Mouse (Mus musculus) forebrain, embryonic 15.5 days (tissue): Measurements from ENCODE around the gene Gramd1b. TPM values are rescaled to one million over a fixed set of nuclear protein-coding genes. Genes with fewer than 3 reads are reported as not detected.
A peak's percentile ranks its signal among the peaks of the same experiment; 100 is the strongest.

ENCODE experiments used
- ATAC-seq: fragments of 200-750 bp; cut with Nextera tagmentation; replicated peaks from 2 replicates; pipeline ENCODE4 v1.8.0; 2017; ENCODE audit warnings: mild to moderate bottlenecking, moderate TSS enrichment, moderate library complexity
- H3K27ac ChIP-seq: fragments of 300-500 bp; sonication (generic); replicated peaks from 2 replicates; pipeline ENCODE4 v1.5.1; 2015; ENCODE audit warnings: mild to moderate bottlenecking, inconsistent platforms
- H3K27me3 ChIP-seq: fragments of 300-500 bp; sonication (generic); 2 replicates; pipeline ENCODE4 v1.6.1; 2015; ENCODE audit warnings: inconsistent platforms
- H3K36me3 ChIP-seq: fragments of 300-500 bp; sonication (generic); 2 replicates; pipeline ENCODE4 v1.6.1; 2015; ENCODE audit warnings: mild to moderate bottlenecking, inconsistent platforms
- H3K4me1 ChIP-seq: fragments of 300-500 bp; sonication (generic); 2 replicates; pipeline ENCODE4 v1.6.1; 2015; ENCODE audit warnings: inconsistent platforms
- H3K4me2 ChIP-seq: fragments of 300-500 bp; sonication (generic); replicated peaks from 2 replicates; pipeline ENCODE4 v1.6.1; 2015; ENCODE audit warnings: mild to moderate bottlenecking, inconsistent platforms
- H3K4me3 ChIP-seq: fragments of 300-500 bp; sonication (generic); 2 replicates; pipeline ENCODE4 v1.5.1; 2015; ENCODE audit warnings: mild to moderate bottlenecking, inconsistent platforms
- H3K9ac ChIP-seq: fragments of 300-500 bp; sonication (generic); replicated peaks from 2 replicates; pipeline ENCODE4 v1.6.1; 2015; ENCODE audit warnings: mild to moderate bottlenecking, inconsistent platforms
- H3K9me3 ChIP-seq: fragments of 300-500 bp; sonication (generic); 2 replicates; pipeline ENCODE4 v1.6.1; 2016; ENCODE audit warnings: inconsistent platforms
- WGBS: fragments of 180-500 bp; shearing (Covaris S2); methylation state at CpG from one replicate; pipeline ENCODE4 v1.1.7; 2015; ENCODE audit warnings: mixed read lengths; 5-methylcytosine and 5-hydroxymethylcytosine counted together
- polyA plus RNA-seq: library from polyadenylated mRNA; unstranded; fragments of >200 nt; fragmentation: Nextera tagmentation; extraction: Ambion mirVana; gene quantifications from 2 replicates; pipeline ENCODE4 v1.2.1, GENCODE M21; 2015

Gramd1b gene
- polyA plus RNA-seq, 1 experiment from 2014 or later: 18.2 TPM

DNA sequence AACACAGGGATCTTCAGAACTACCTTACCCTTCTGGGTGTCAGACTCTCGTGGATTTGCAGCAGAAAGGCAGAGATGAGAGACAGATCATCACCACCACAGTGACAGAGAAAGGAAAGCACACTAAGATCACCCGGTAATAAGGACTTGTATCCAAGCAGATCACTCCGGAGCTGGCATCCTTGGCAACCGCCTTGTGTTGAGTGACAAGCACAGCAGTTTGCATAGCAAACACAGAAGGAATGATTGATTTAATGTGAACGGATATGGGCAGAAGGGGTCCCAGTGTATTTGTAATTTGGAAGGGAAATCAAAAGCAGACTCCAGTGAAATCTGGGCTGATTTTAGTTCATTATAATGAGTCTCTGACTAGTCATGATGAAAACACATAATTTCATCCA lies 97.9 kb downstream of the Gramd1b start:
- peak; percentile 93 for ATAC-seq
- Histone ChIP-seq H3K4me1 (peaks cover 6% of the 10 kb centered on the region), H3K27me3 (no peaks in the 10 kb centered on the region), H3K27ac (peak overlapping the region; percentile 77), H3K4me2 (no peak overlapping the region), H3K4me3 (no peak overlapping the region), H3K36me3 (no peaks in the 10 kb centered on the region), H3K9me3 (no peaks in the 10 kb centered on the region), H3K9ac (no peak overlapping the region)
- 63% methylated on average over 5 of the region's 5 CpGs for WGBS

- no peaks in the 10 kb centered on the region for H3K9me3 ChIP-seq
- no peak overlapping the region for H3K27ac ChIP-seq
- no peak for ATAC-seq
- H3K9ac ChIP-seq: no peak overlapping the region
- no peaks in the 10 kb centered on the region for H3K4me1 ChIP-seq
- H3K4me3 ChIP-seq: no peak overlapping the region
- H3K27me3 ChIP-seq: no peaks in the 10 kb centered on the region
- no peak overlapping the region for H3K4me2 ChIP-seq
- WGBS: 92% methylated on average over 8 of the region's 8 CpGs
- no peaks in the 10 kb centered on the region for H3K36me3 ChIP-seq
These were observed 100.2 kb downstream of the Gramd1b start for GRCm38 (mm10) chr9:40430969-40431368.

- Histone ChIP-seq H3K36me3 (no peaks in the 10 kb centered on the region), H3K9me3 (no peaks in the 10 kb centered on the region), H3K4me2 (no peak overlapping the region), H3K9ac (no peak overlapping the region), H3K4me1 (no peaks in the 10 kb centered on the region), H3K27me3 (no peaks in the 10 kb centered on the region), H3K4me3 (no peak overlapping the region), H3K27ac (no peak overlapping the region)
- ATAC-seq: no peak
- 96% methylated on average over 2 of the region's 2 CpGs for WGBS
These were observed 103.5 kb downstream of the Gramd1b start for GRCm38 (mm10) chr9:40427663-40428062.

DNA sequence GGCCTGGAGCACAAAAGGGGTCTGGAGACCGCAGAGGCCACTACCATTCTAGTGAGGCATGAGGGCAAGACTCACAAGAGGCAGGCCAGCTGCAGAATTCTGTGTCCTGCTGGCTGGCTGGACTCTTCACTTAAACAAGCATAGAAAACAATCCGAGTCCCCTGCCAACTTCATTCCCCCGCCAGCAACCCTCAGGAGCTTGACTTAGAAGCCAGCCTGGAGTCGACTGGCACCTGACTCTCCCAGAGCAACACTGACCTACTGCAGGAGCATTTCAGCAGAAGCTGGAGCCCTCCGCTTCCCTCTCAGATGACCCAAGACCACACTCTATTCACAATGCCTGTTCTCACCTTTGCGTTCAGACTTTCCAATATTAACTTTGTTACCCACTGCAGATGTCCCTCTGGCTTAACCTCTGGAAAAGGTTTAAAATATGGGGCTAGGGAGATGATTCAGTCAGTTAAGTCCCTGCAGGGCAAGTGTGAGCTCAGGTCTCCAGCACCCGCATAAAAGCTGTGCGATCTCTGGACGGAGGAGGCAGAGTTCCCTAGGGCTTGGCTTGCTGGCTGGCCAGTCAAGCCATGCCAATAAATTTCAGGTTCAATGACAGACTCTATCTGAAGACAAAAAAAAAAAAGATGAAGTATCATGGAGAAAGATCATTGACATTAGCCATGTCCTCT lies 104.8 kb downstream of the Gramd1b start:
- Histone ChIP-seq H3K27me3 (no peaks in the 10 kb centered on the region), H3K9me3 (no peaks in the 10 kb centered on the region), H3K9ac (no peak overlapping the region), H3K27ac (no peak overlapping the region), H3K4me2 (no peak overlapping the region), H3K4me1 (no peaks in the 10 kb centered on the region), H3K4me3 (no peak overlapping the region), H3K36me3 (no peaks in the 10 kb centered on the region)
- ATAC-seq: no peak
- WGBS: 88% methylated on average over 9 of the region's 9 CpGs

DNA sequence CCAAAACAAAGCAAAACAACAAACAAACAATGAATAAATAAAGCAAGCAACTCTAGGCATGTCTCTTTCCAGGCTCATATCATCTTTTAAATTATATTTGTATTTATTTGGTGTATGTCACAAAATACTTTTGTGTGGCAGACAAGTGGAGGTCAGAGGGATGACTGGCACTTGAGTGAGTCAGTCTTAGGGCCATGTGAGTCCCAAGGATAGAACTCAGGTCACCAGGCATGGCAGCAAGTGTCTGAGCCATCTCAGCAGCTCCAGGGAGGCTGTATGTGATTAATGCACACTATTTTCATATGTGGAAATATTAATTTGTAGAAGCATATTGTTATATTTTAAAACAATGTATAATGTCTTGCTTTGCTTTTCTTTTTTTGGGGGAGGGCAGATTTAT lies 106.3 kb downstream of the Gramd1b start:
- Histone ChIP-seq H3K9me3 (no peaks in the 10 kb centered on the region), H3K27me3 (no peaks in the 10 kb centered on the region), H3K27ac (no peak overlapping the region), H3K4me1 (no peaks in the 10 kb centered on the region), H3K9ac (no peak overlapping the region), H3K4me3 (no peak overlapping the region), H3K4me2 (no peak overlapping the region), H3K36me3 (no peaks in the 10 kb centered on the region)
- no peak for ATAC-seq

DNA sequence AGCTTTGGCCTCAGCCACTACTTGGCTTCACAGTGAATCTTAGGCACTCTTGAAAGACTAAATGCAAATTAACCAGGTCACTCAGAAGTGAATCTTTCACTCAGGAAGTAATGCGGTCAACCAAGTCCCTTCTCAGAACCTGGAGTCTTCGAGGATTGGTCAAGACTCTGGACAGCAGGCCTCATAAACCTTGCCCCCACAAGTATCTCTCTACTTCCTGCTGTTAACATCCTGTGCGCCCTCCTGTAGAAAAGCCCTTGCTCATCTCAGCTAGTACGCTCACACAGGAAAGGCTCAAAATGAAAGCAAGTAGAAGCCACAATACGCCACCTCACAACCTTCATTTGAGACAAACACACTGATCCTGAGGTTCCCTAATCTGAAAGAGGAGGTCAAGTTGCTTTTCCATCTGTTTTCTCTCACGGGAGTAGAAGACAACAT lies 107.7 kb downstream of the Gramd1b start:
- Histone ChIP-seq H3K4me1 (no peaks in the 10 kb centered on the region), H3K36me3 (no peaks in the 10 kb centered on the region), H3K27ac (peak overlapping the region; percentile 58; the same call in 1 of the 2 replicates), H3K9ac (no peak overlapping the region), H3K27me3 (no peaks in the 10 kb centered on the region), H3K9me3 (no peaks in the 10 kb centered on the region), H3K4me3 (no peak overlapping the region), H3K4me2 (no peak overlapping the region)
- ATAC-seq: no peak
- 78% methylated on average over 6 of the region's 6 CpGs for WGBS

DNA sequence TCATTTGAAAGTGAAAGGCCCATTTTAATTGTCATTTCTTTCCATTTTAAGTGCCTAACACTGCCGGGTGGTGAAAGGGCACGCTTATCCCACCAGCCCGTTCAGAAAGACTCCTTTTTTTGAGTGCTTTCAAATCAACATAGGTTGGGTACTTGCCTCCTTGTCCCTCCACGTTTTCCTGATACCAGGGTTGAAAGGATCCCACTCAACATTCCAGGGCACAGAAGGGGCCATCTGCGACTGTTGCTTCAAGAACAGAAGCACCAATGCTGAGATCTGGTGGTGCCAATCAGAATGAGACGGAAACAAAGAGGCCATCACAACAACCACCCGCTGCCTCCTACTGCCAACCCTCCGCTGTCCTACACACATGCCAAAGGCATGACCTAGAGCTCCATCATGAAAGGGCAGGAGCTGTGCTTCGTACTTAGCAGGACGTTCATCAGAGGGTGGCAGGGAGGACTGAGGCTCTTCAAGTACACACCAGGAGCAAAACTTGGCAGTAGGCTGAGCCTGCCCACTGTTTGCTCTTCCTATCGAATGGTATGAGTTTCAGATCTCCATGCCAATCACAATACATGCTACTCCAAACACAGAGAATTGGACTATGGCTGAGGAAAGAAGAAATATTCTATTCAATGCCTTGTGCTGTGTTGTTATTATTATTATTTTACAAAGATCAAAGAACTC lies 108.7 kb downstream of the Gramd1b start:
- WGBS: 74% methylated on average over 11 of the region's 11 CpGs
- Histone ChIP-seq H3K4me3 (no peak overlapping the region), H3K4me1 (no peaks in the 10 kb centered on the region), H3K36me3 (no peaks in the 10 kb centered on the region), H3K27ac (no peak overlapping the region), H3K9me3 (no peaks in the 10 kb centered on the region), H3K27me3 (no peaks in the 10 kb centered on the region), H3K4me2 (no peak overlapping the region), H3K9ac (no peak overlapping the region)
- no peak for ATAC-seq

DNA sequence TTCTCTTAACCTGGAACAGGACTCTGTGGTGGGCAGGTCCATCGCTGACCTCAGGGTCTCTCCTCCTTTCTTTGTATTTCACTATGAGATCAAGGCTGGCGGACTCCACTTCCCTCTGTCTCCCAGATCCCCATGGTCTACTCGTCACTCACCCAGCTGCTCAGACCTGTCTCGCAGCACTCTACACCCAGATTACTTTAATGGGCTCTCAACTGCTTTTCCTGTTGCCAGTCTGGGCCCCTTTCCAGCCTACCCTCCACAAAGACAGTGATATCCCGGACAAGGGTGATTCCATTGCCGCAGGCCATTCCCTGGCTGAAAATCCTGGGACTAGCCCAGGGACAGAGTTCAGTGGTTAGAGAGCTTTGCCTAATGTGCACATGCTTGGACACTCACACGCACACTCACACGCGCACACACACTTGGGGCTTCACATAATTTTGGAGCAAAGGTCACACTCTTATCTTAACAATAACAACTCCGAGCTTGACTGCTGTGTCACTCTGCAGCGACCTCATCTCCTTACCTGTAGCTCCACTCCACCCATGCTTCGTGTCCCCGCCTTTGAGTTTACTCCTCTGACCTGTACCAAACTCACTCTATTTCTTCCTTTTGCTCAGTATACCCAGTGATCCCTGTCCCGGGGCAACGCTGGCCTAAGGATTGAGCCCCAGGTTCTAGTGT lies 110.4 kb downstream of the Gramd1b start:
- no peak for ATAC-seq
- Histone ChIP-seq H3K4me2 (no peak overlapping the region), H3K9me3 (no peaks in the 10 kb centered on the region), H3K9ac (no peak overlapping the region), H3K27ac (no peak overlapping the region), H3K4me3 (no peak overlapping the region), H3K36me3 (no peaks in the 10 kb centered on the region), H3K27me3 (no peaks in the 10 kb centered on the region), H3K4me1 (no peaks in the 10 kb centered on the region)
- WGBS: 84% methylated on average over 15 of the region's 15 CpGs

GRCm38 (mm10) chr9:40418803-40419202 lies 112.4 kb downstream of the Gramd1b start:
- no peak overlapping the region for H3K27ac ChIP-seq
- no peak overlapping the region for H3K4me2 ChIP-seq
- ATAC-seq: no peak
- H3K4me3 ChIP-seq: no peak overlapping the region
- peaks cover 5% of the 10 kb centered on the region; the same call in 1 of the 2 replicates for H3K4me1 ChIP-seq
- no peaks in the 10 kb centered on the region for H3K27me3 ChIP-seq
- H3K9ac ChIP-seq: no peak overlapping the region
- 89% methylated on average over 5 of the region's 5 CpGs for WGBS
- H3K9me3 ChIP-seq: no peaks in the 10 kb centered on the region
- H3K36me3 ChIP-seq: no peaks in the 10 kb centered on the region

DNA sequence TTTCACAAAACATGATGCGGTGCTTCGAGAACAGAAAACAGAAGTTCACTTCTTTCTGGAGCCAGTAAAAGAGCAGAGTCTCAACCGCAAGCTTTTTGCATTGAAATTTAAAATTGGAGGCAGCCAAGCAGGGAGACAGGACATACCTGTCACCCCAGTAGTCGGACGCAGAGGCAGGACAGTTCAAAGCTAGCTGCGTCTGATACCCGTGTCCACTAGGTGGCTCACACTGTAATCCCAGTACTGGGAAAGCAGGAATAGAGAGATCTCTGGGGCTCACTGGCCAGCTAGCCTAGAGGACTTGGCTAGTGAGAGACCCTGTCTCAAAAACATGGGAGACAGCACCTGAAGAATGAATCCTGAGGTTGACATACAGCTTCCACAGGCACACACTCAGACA lies 115.0 kb downstream of the Gramd1b start:
- Histone ChIP-seq H3K4me3 (no peak overlapping the region), H3K9me3 (no peaks in the 10 kb centered on the region), H3K36me3 (no peaks in the 10 kb centered on the region), H3K27me3 (no peaks in the 10 kb centered on the region), H3K4me2 (no peak overlapping the region), H3K9ac (no peak overlapping the region), H3K4me1 (peaks cover 5% of the 10 kb centered on the region; the same call in 1 of the 2 replicates), H3K27ac (no peak overlapping the region)
- 90% methylated on average over 7 of the region's 7 CpGs for WGBS
- ATAC-seq: no peak

GRCm38 (mm10) chr9:40414904-40415766 lies 116.0 kb downstream of the Gramd1b start:
- WGBS: 34% methylated on average over 18 of the region's 18 CpGs

More at GRCm38 (mm10) chr9:40414904-40415766, 116.0 kb downstream of the Gramd1b start:
- no peaks in the 10 kb centered on the region for H3K9me3 ChIP-seq
- H3K27ac ChIP-seq: peak overlapping the region; percentile 72
- H3K4me1 ChIP-seq: peaks cover 5% of the 10 kb centered on the region; the same call in 1 of the 2 replicates
- no peaks in the 10 kb centered on the region for H3K36me3 ChIP-seq
- H3K4me3 ChIP-seq: peak overlapping the region; percentile 66
- peak overlapping the region; percentile 91 for H3K4me2 ChIP-seq
- ATAC-seq: peak; percentile 66
- H3K9ac ChIP-seq: peak overlapping the region; percentile 72
- H3K27me3 ChIP-seq: no peaks in the 10 kb centered on the region
